Mouse (Mus musculus) ovary, adult 18-20 months (tissue): ENCODE measurements at regions not wholly inside any gene's neighbourhood (a gene's known extent, or its start where the extent isn't known, plus 50 kb on each side); places are given as distances from the start of the nearest gene placed in this dataset.

Source experiments
- DNase-seq: peaks from one replicate; pipeline ENCODE4 v3.0.0; 2022; ENCODE audit warnings: low spot score, mixed read lengths

DNA sequence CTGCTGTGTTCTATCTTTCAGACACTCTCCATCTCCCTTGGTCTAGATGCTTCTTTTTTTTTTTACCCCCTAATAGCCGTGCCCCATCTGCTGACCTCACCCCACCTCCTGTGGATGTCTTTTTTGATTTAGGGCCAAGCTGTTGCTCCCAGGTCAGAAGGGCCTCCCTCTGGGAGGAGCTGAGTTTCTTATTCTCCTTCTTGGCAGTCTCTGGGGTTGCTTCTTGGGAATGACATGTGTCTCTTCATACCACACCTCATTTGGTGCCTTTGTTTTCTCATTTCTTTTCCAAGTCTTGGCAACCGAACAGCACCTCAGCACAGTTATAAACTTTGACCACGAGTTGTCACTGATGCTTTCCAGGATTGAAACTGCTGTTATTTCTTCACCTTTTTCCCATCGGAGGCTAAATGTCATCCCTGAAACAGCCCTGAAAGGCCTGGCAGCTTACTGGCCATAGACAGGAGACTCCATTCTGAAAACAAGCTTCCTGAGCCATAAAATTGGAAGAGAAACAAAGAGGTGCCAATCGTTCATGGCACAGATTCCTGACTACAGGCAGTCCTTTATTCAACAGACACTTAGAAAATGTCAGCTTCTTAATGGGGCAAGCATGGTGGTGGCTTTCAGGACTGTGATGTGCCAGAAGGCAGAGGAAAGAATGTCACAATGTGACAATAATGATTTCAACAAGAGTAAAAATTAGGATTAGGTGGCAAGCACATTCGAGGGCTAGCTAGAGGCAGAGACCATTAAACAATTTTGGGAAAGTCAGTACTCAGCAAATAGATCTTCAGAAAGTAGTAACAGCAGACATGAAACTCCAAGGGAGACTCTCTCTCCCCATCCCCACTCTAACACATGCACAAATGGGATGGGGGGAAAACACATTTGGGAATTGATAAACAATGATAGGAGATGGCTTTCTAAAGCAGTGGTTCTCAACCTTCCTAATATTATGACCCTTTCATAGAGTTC lies 197.1 kb upstream of the Arrdc4 start:
- DNase-seq, result no peak

DNA sequence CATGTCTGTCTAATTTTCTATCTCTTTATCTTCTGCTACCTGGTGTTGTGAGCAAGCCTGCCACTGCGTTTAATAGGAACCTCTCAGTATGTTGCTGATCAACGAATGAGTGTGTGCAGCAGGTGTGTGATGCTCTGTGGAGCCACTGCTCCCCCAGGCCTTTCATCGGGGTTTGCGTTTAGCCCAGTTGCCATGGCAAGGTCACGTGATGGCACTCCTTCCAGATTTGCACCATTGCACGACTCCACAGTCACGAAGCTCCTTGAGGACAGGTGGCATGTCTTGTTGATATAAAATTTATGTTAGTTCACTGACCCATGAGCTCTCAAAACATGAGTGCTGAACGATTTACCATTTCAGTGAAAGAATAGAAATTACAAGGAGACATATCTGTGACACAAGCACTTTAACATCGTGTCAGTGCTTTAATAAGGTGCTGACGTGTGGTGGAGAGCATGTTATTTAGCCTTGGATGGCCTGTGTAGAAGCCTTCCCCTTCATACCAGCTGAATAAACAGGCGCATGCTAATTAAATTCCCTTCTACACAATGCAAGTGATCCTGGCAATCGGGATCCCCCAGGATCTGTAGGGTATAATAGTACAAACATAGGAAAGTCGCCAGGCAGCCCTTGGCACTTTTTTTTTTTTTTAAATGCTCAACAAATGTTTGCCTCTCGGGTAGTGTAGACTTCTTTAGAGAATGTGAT lies 181.7 kb upstream of the Arrdc4 start:
- DNase-seq, result no peak

DNA sequence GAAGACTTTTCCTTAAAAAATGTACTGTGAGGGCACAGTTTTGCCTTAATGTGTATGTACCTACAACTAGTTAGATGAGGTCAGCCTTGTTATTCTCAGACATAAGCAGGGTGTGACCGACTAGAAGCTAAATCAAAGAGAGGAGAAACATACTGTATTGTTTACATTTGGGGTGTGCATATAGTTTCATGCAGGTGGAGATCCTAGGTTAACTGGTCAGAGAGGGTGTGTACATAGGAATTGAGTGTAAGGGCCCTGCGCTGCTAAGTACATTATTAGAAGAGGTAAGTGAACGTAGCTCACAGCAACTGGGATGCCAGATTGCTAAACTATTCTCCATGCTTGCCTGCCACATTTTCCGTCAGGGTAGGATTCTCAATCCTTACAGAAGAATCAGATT lies 180.6 kb upstream of the Arrdc4 start:
- DNase-seq, result no peak

DNA sequence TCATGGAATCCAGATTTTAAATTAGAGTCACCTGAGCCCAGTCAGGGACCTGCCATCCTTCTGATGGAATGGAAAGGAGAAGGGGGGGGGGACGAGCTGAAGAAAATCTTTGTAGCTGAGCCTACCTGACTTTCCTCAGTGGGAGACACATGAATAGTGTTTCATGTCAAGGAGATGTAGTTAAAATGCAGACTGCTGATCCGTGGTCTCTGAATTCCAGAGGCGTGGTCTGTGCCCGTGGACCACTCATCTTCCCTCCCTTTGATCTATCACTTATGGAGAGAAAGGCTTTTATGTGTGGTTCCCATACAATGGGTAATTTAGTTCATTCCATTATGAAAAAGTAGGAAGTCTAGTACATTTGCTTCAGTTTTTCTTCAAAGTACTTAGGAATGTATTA lies 176.6 kb upstream of the Arrdc4 start:
- no peak for DNase-seq

DNA sequence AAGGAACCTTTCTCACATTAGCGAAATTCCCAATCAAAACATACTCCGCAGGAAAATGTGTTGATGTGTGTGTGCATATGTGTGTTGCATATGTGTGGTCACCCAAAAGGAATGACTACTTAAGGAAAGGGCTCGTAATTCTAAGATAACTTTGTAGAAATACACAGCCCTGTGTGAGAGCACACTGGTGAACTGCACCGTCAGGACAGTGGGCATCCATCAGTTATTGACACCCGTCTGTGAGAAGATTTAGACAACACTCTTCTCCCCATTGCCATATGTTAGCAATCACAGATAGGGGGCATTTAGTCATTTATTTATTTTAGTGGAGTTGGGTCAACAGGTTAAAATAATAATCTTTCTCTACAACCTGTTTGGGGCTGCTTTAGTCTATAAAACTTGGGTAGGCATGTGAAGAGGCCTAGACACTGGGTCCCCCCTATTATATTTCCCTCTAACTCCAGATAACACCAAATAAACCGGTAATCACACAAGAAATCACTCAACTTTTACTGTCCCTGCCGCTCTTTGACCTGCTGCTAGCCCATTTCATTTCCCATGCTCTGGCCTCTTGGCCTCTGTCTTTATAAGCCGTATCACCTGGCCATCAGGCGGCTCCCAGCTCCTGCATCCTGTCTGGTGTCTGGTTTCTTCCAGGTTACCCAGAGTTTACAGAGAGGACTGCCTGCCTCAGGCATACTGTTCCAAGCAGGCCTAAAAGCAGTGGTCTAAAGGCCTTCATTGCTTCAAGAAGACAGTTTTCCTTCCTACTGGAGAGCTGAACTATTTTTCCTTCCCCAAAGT lies 169.8 kb upstream of the Arrdc4 start:
- DNase-seq, result no peak

DNA sequence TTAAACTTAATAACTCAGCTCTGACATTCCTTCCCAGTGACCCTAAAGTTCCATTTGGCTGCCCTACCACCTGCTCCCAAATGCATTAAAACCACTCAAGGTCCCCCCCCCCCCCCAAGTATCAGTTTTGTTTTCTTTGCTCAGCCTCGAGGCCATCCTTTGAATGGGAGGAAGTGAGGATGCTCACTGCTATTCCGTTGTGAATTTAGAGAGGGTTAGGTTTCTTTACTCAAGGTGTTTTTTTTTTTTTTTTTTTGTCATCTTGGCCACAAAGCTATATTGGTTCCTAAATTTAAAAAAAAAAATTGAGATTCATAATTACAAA lies 168.8 kb upstream of the Arrdc4 start:
- DNase-seq, result no peak

DNA sequence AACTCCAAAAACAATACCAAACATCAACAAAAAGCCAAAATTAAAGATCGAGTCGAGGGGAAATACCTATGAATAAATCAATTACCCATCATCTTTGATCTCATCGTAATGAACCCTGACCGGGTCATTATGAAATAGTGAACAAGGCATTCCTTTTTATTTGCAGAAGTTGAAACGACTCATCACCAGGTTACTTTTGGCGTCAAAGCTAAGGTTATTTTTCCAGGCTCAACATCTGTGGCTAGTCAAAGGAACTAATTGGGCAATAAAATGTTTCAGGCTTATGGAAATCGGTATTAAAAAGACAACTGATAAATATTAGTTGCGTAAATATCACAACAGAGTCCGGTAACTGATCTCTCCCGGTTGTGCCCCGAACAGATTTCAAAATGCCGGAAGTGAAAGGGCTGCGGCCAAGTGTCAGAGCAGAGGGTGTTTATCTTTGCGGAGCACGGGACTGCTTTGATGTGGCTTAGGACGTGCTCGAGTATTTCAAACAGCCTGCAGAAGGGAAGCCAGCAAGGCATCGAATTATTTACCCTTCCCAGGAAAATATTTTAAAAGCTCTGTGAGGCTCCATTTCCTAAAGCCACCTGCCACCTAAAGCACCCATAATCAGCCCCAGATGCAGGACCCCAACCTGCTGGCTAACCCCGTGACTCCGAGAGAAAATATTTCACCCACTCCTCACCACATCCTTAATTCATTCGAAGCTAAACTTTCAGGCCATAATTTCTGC lies 168.3 kb upstream of the Arrdc4 start:
- DNase-seq, result peak; percentile 3

DNA sequence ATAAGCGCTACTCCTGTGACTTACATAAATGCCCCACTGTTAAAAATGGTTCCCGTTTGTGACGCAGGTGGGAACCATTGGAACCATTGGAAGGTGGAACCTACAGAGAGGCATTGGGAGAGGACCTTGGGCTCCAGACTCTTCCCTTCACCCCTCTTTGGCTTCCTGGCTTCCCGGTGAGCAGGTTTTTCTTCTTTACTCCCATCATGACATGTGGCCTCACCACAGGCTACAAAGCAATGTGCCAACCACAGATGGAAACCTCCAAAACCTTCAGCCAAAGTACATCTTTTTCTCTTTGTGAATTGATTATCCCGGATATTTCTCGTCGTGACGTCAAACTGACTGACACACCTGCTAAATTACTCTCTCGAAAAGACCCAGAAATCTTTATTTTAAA lies 166.9 kb upstream of the Arrdc4 start:
- DNase-seq, result no peak

DNA sequence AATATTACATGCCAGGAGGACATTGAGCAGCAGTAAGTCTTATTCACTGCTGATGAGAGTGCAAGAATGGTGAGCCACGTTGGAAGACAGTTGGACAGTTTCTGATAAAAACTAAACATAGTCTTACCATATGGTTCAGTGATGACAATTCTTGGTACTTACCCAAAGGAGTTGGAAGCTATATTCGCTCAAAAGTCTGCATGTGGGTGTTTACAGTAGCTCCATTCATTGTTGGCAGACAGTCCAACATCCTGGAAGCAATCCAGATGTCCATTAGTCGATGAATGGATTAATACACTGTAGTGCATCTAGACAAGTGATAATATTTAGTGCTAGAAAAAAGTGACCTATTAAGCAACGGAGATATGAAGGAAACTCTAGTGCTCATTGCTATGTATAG lies 165.3 kb upstream of the Arrdc4 start:
- no peak for DNase-seq

DNA sequence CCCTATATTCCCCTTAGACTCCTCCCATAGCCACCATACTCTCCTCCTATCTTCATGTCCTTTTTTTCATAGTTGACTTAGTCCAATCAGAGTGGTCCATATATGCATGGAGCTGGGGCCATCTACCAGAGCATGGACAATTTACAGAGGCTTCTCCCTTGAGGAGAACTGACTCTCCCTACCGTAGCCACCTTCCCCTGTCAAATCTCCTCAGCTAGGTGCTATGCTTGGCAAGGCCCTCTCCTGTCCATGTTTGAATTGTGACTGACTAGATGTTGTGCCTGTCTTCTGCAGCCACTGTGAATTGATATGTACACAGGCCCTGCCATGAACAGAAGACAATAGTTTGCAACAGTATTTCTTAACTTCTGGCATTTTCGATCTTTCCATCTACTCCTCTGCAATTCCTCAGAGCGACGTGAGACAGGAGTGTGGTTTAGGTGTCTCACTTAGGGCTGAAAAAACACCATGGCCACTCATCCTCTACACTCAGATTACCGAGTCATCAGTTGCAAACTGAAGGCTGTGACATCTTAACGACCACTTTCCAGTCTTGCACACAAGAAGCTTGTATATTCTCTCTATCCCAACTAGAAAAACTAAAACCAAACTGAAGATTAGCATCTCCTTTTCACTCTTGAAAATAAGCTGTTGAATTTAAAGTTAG lies 163.1 kb upstream of the Arrdc4 start:
- DNase-seq, result no peak

DNA sequence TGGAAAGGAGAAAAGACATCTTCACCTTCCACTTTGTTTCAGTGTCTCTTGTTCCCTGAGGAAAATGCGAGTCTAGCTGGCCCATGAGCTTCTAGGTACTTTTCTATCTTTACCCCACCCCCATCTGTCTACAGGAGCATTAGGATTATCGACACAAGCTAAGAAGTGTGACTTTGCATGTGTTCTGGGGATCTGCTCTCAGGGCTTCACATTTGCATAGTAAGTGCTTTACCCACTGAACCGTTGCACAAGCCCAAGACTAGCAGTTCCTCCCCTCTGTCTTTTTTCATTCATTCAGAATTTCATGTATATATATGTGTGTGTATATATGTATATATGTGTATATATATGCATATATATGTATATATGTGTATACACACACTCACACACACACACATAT lies 162.5 kb upstream of the Arrdc4 start:
- no peak for DNase-seq

DNA sequence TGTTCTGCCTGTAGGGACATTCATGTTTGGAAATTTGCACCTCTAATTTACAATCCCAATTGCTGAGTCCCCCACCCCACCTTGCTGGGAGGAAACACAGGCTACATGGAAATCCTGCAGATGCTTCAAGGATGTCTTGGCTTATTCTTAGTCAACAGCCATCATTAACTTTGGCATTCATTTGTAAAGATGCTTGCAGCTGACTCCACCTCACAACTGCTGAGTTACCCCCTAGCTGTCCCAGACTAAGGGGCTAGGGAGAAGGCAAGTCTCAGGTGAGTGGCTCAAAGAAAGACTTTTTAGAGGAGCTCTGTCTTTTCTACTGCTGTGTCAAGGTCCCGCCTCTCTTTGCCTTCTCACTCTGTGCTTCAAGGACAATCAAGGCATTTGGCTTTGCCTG lies 160.7 kb upstream of the Arrdc4 start:
- DNase-seq, result no peak

DNA sequence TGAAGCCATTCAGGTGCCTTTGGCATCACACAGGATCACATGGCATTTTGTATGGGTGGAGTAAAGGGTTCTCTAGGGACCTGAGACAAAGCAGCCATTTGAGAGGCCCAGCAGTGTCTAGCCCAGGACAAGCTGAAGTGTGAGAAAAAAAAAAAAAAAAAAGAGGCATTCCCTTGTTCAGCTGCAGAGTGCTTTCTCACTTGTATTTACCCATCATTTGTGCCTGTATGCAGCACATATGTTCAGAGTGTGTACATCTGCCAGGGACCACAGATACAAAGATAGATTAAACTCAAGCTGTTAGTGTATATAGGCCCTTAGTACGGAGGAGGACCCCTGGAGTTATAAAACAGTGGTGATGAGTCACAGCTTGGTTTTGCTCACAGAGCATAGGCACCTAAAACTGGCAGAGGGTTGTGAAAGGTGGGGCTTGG lies 159.4 kb upstream of the Arrdc4 start:
- no peak for DNase-seq

DNA sequence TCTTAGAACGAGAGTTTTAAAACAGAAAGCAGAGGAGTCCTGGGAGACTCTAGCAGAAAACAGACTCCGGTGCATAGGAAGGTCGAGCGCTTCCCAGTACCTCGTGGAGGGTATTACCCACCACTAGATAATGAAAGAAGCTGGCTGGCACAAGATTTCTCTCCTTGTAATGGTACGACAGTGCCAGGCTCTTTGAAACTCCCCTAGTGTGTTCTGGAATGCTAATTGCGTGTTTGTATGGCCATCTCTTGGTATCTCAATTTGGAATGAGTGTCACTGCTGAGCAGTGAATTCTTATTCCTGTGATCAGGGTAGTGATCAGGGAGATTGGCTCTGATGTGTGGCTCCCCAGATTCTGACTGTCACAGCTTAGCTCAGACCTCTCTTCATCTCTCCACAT lies 158.8 kb upstream of the Arrdc4 start:
- DNase-seq, result no peak

DNA sequence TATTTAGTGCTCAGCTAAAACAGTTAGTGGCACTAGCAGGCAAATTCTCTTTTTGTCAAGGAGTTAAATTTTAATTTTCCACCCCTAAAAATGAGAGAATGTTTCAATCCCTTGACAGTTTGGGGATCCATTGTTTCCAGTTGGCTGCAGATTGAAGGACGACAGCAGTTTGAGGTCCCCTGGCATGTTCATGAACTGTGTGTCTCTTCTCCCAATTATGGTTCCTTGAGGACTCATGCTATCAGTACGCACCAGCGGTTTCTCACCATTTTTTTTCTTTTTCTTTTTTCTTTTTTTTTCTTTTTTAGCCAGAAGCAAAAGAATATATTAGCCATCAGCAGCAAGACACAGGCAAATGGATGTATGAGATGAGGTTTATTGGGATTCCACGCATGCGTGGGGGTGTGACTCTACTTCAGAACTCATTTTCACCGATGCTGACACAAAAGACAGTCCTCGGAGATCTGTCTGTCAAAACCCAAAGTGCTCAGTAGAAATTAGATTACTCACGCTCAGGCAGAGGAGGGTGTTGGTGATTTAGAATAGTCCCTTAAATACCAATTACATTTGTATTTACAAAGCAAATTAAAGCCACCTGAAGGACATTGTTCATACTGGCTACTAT lies 157.8 kb upstream of the Arrdc4 start:
- no peak for DNase-seq

DNA sequence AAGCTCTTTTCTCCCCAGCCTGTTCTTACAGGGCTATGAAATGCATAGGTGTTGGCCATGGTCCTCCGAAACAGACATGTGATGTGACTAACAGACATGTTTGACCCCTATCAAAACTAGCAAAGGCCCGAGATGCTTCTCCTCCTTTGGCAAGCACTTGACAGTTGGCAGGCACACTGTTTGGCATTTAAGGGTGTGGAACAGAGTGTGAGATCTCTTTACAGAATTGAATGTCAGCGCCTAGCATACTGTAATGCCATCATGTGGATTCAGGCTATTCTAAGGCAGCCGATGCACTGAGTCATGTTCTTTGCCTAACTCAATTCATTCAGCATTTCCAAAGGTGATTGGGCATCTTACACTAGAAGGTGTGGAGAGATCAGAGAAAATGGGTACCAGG lies 156.8 kb upstream of the Arrdc4 start:
- no peak for DNase-seq

DNA sequence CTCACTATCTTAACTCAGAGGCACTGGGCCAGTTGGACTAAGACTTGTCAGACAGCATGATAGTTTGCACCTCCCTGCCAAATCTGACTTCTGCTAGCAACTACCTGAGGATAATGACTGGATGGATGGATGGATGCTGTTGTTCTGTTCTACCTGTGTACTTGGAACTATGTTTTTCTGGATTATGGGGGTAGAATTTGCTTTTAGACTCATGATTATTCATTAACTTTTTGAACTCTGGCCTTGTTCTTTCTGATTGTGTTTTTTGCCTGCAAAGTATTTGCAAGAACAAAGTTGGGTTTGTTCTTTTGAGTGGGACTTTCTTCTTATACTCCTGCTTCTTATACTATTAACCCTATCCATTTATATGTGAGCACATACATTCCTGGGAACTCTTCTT lies 137.1 kb upstream of the Arrdc4 start:
- DNase-seq, result no peak

DNA sequence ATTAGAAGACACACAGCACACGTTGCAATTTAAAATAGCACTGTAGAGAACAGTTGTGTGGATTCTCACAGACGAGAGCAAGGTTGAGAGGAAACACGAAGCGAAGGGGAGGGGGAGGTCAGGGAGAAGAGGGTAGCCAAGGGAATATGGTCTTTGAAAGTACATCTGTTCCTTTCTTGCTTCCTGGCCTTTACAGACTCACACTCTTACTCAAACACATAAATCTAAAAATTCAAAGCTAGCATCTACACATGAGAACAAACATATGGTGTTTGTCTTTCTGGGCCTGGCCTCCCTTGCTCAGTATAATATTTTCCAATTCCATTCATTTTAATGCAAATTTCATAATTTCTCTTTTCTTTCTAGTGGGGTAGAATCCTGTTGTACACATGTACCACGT lies 124.0 kb upstream of the Arrdc4 start:
- DNase-seq, result no peak

DNA sequence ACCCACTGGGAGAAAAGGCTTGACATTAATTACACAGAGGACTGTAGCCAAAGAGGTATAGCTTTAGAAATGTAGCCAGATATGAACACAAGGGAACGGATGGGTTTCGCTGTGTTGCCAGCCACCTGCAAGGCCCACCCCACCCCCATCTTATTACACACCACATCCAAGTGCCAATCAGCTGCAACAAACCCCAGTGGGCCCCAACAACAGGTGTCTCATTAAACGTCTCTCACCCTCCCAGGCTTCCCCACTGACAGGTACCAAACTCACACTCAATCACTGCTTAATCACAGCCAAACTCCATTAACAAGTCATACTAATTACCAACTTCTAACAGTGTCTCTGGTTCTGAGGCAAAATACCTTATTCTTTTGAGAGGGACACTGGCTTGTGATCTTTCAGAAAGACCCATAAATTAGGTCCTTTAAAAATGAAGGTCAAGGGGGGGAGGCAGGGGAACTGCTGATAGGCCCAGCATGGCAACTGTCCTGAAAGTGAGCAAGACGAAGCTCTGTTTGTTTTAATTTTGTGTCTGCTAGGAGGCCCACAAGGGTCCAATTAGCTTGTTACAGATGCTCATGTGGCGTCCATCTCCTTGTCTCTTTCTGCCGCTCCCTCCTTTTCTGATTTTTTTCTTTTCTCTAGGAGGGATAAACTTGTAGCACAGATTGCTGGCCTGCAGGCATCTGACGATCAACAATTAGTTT lies 115.4 kb upstream of the Arrdc4 start:
- DNase-seq, result no peak

DNA sequence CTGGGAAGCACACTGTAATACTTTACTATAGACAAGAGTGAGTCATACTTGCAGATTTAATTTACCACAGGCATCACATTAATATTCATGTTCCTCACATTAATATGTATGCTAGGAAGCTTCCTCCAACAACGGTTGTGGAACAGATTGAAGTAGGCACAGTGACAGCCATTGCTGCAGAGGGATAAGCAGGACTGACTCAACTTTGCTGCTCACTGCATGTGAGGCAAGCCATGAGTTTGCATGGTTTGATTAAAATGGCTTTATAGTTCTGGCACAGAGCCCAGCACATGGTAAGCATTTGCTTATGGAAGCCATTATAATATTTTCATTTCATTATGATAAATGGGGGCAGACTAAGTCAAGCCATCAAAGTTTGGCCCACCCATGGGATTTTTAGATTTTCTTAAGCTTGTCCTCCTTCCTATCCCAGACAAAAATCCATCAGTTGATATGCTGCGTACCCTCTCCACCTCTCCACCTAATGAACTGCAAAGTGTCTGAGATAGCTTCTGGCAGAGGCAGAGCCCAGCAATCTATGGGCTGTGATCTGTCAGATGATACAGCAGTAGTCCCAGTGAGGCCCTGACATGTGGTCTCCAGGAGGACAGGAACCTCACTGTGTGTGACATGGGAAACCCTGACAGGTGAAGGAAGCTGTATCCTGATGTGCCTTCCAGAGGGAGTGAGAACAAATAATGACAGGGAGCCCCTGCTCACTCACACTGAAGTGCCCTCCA lies 109.6 kb upstream of the Arrdc4 start:
- DNase-seq, result no peak
